ENCODE assay signal across 9 mouse cellular contexts in genomic region chr10:23978901-23979705, GRCm38 (mm10). TPM values are rescaled to one million over a fixed set of nuclear protein-coding genes. Genes with fewer than 3 reads are reported as not detected.
DNase-seq lines count a peak whose midpoint lies in the region; ATAC-seq and TF ChIP-seq lines count a peak whose summit lies in the region.
"Had no signal": no experiment of that assay in that cellular context is flagged by ENCODE, and none has a peak within 500 bp of the region (broad histone marks: within the 10 kb centered on the region; RNA-seq: fewer than 3 reads in every experiment).

No protein-coding gene starts in this region.

- H3K9me3 ChIP-seq in ES-E14 (ENCODE audit: control insufficient read depth, insufficient read depth, low read depth, low read length), result no peaks in the 10 kb centered on the region
- H3K9me3 ChIP-seq in forebrain, embryonic 16.5 days (ENCODE audit: control insufficient read depth, low read length), result no peaks in the 10 kb centered on the region
- H3K9me3 ChIP-seq in hindbrain, embryonic 11.5 days (ENCODE audit: control insufficient read depth, low read length), result no peaks in the 10 kb centered on the region
- no peaks in the 10 kb centered on the region for H3K9me3 ChIP-seq in lung, embryonic 16.5 days (ENCODE audit: control insufficient read depth, low read length)

- in situ Hi-C loops in ES-E14 (cut with MboI; ENCODE audit: low sequenced_read_pairs in 2 of 2, unreplicated experiment in 2 of 2), result no loop called here

- no peaks in the 10 kb centered on the region for H3K36me3 ChIP-seq in ES-E14 (ENCODE audit: control insufficient read depth, insufficient read depth, low read length, poor library complexity, severe bottlenecking)
- no peaks in the 10 kb centered on the region for H3K36me3 ChIP-seq in forebrain, embryonic 16.5 days (ENCODE audit: control insufficient read depth, insufficient read depth)
- H3K36me3 ChIP-seq in hindbrain, embryonic 11.5 days (ENCODE audit: control insufficient read depth, insufficient read depth, low read length), result no peaks in the 10 kb centered on the region
- no peaks in the 10 kb centered on the region for H3K36me3 ChIP-seq in lung, embryonic 16.5 days (ENCODE audit: control insufficient read depth, insufficient read depth, low read length)

- H3K4me1 ChIP-seq in ES-E14 (ENCODE audit: control insufficient read depth in 2 of 2, insufficient read depth in 2 of 2, low read length in 2 of 2, poor library complexity in 1 of 2), result peaks cover 2 to 4% of the 10 kb centered on the region in 2 experiments
- H3K4me1 ChIP-seq in forebrain, embryonic 16.5 days (replicated peaks; ENCODE audit: control insufficient read depth, insufficient read depth, low read length), result no peaks in the 10 kb centered on the region
- no peaks in the 10 kb centered on the region for H3K4me1 ChIP-seq in hindbrain, embryonic 11.5 days (replicated peaks; ENCODE audit: control insufficient read depth, insufficient read depth, low read length)
- no peaks in the 10 kb centered on the region for H3K4me1 ChIP-seq in lung, embryonic 16.5 days (replicated peaks; ENCODE audit: control insufficient read depth, insufficient read depth, low read length)

- H3K27ac ChIP-seq in ES-E14 (ENCODE audit: insufficient read depth, low read depth, low read length, poor library complexity, severe bottlenecking), result no peak overlapping the region
- no peak overlapping the region for H3K27ac ChIP-seq in forebrain, embryonic 16.5 days (ENCODE audit: low read length)
- H3K27ac ChIP-seq in hindbrain, embryonic 11.5 days (ENCODE audit: low read depth, low read length), result no peak overlapping the region
- no peak overlapping the region for H3K27ac ChIP-seq in lung, embryonic 16.5 days (ENCODE audit: low read length)

- WGBS in forebrain, embryonic 16.5 days, result 50% methylated on average over 16 of the region's 16 CpGs
- WGBS in hindbrain, embryonic 11.5 days, result 50% methylated on average over 16 of the region's 16 CpGs
- WGBS in lung, embryonic 16.5 days, result 34% methylated on average over 15 of the region's 16 CpGs

- no peaks in the 10 kb centered on the region for H3K27me3 ChIP-seq in forebrain, embryonic 16.5 days (replicated peaks; ENCODE audit: control insufficient read depth, insufficient read depth, low read length)
- no peaks in the 10 kb centered on the region for H3K27me3 ChIP-seq in hindbrain, embryonic 11.5 days (ENCODE audit: control insufficient read depth, insufficient read depth, low read length)
- H3K27me3 ChIP-seq in lung, embryonic 16.5 days (ENCODE audit: control insufficient read depth, insufficient read depth, low read depth, low read length), result no peaks in the 10 kb centered on the region

- no peak overlapping the region for H3K4me2 ChIP-seq in forebrain, embryonic 16.5 days (ENCODE audit: low read length)
- H3K4me2 ChIP-seq in hindbrain, embryonic 11.5 days (replicated peaks; ENCODE audit: low read depth, low read length), result no peak overlapping the region
- no peak overlapping the region for H3K4me2 ChIP-seq in lung, embryonic 16.5 days (ENCODE audit: low read depth, low read length)

- no peak overlapping the region for H3K9ac ChIP-seq in ES-E14 (ENCODE audit: insufficient read depth, low read depth, low read length, poor library complexity, severe bottlenecking)
- H3K9ac ChIP-seq in forebrain, embryonic 16.5 days (replicated peaks; ENCODE audit: low read depth, low read length), result no peak overlapping the region
- H3K9ac ChIP-seq in hindbrain, embryonic 11.5 days (ENCODE audit: low read depth, low read length), result no peak overlapping the region
- no peak overlapping the region for H3K9ac ChIP-seq in lung, embryonic 16.5 days (ENCODE audit: low read length)

- ATAC-seq in cerebellum, adult (ENCODE audit: insufficient number of reproducible peaks, low FRiP score, low TSS enrichment), result peak; percentile 76
- ATAC-seq in forebrain, embryonic 16.5 days, result peak; percentile 91
- peak; percentile 82 for ATAC-seq in hindbrain, embryonic 11.5 days (ENCODE audit: low FRiP score)
- ATAC-seq in lung, embryonic 16.5 days (ENCODE audit: low read depth), result peak; percentile 54

- peak; percentile 91 for DNase-seq in ES-E14 (ENCODE audit: low read depth, low spot score)
- peak; percentile 87 for DNase-seq in hindbrain, embryonic 11.5 days (ENCODE audit: low spot score)
- DNase-seq in layer of hippocampus, adult 9-10 months (ENCODE audit: low spot score), result peak; percentile 9
- peak; percentile 54 for DNase-seq in retina, adult 2 months (ENCODE audit: low read depth, low spot score)
- peak; percentile 72 for DNase-seq in thymus, postnatal 4 days

- H3K4me3 ChIP-seq in ES-E14 (ENCODE audit: insufficient read depth in 1 of 2, low read depth in 1 of 2, low read length in 2 of 2, poor library complexity in 1 of 2, severe bottlenecking in 1 of 2), result no peak overlapping the region
- H3K4me3 ChIP-seq in forebrain, embryonic 16.5 days (replicated peaks; ENCODE audit: low read length), result no peak overlapping the region
- no peak overlapping the region for H3K4me3 ChIP-seq in hindbrain, embryonic 11.5 days (ENCODE audit: low read depth, low read length)
- no peak overlapping the region for H3K4me3 ChIP-seq in lung, embryonic 16.5 days (ENCODE audit: low read length)

TF ChIP-seq in ES-E14, 5 proteins besides CTCF, POLR2A, EP300 and RAD21:
- TF ChIP-seq ZNF384 (IDR thresholded peaks at IDR 0.05; ENCODE audit: low read depth, low read length) (no peak), ZC3H11A (IDR thresholded peaks at IDR 0.05; ENCODE audit: borderline replicate concordance, low read depth, low read length) (peak; percentile 90)

RNA-seq across cellular contexts. Expression of gene Taar6, which starts 6.3 kb away (rescaled TPM):
- total RNA-seq in ES-E14 (2012; rRNA removed), result not detected in 2 replicates
- polyA plus RNA-seq in forebrain, embryonic 16.5 days (2015; fragmentation: Nextera tagmentation; extraction: Ambion mirVana), result not detected in 2 replicates
- polyA plus RNA-seq in hindbrain, embryonic 11.5 days (2014; fragmentation: Nextera tagmentation; extraction: Ambion mirVana), result not detected in 2 replicates
- polyA plus RNA-seq in lung, embryonic 16.5 days (2015; fragmentation: Nextera tagmentation; extraction: Ambion mirVana), result not detected in 2 replicates
- polyA plus RNA-seq: gonadal fat pad, adult 2 months had no signal

RNA-seq across cellular contexts. Expression of gene Taar5, which starts 8.6 kb away (rescaled TPM):
- not detected in 2 replicates for total RNA-seq in ES-E14 (2012; rRNA removed)
- polyA plus RNA-seq in forebrain, embryonic 16.5 days (2015; fragmentation: Nextera tagmentation; extraction: Ambion mirVana), result not detected in 2 replicates
- not detected in 2 replicates for polyA plus RNA-seq in hindbrain, embryonic 11.5 days (2014; fragmentation: Nextera tagmentation; extraction: Ambion mirVana)
- polyA plus RNA-seq in lung, embryonic 16.5 days (2015; fragmentation: Nextera tagmentation; extraction: Ambion mirVana), result not detected in 2 replicates
- polyA plus RNA-seq: gonadal fat pad, adult 2 months had no signal

RNA-seq across cellular contexts. Expression of gene Taar7a, which starts 14.2 kb away (rescaled TPM):
- not detected in 2 replicates for total RNA-seq in ES-E14 (2012; rRNA removed)
- polyA plus RNA-seq in forebrain, embryonic 16.5 days (2015; fragmentation: Nextera tagmentation; extraction: Ambion mirVana), result not detected in 2 replicates
- polyA plus RNA-seq in hindbrain, embryonic 11.5 days (2014; fragmentation: Nextera tagmentation; extraction: Ambion mirVana), result not detected in 2 replicates
- polyA plus RNA-seq in lung, embryonic 16.5 days (2015; fragmentation: Nextera tagmentation; extraction: Ambion mirVana), result not detected in 2 replicates
- polyA plus RNA-seq: gonadal fat pad, adult 2 months had no signal

RNA-seq across cellular contexts. Expression of gene Taar4, which starts 18.8 kb away (rescaled TPM):
- not detected in 2 replicates for total RNA-seq in ES-E14 (2012; rRNA removed)
- not detected in 2 replicates for polyA plus RNA-seq in forebrain, embryonic 16.5 days (2015; fragmentation: Nextera tagmentation; extraction: Ambion mirVana)
- not detected in 2 replicates for polyA plus RNA-seq in hindbrain, embryonic 11.5 days (2014; fragmentation: Nextera tagmentation; extraction: Ambion mirVana)
- not detected in 2 replicates for polyA plus RNA-seq in lung, embryonic 16.5 days (2015; fragmentation: Nextera tagmentation; extraction: Ambion mirVana)

RNA-seq across cellular contexts. Expression of gene Taar7b, which starts 20.6 kb away (rescaled TPM):
- total RNA-seq in ES-E14 (2012; rRNA removed), result not detected in 2 replicates
- not detected in 2 replicates for polyA plus RNA-seq in forebrain, embryonic 16.5 days (2015; fragmentation: Nextera tagmentation; extraction: Ambion mirVana)
- polyA plus RNA-seq in hindbrain, embryonic 11.5 days (2014; fragmentation: Nextera tagmentation; extraction: Ambion mirVana), result not detected in 2 replicates
- not detected in 2 replicates for polyA plus RNA-seq in lung, embryonic 16.5 days (2015; fragmentation: Nextera tagmentation; extraction: Ambion mirVana)
- polyA plus RNA-seq: gonadal fat pad, adult 2 months had no signal

Comparison
In these comparisons a context has a peak if more than half of its experiments do, and no peak if none do; other contexts are left out.
1. DNase-seq: peak in every context shown above with its lines; median percentile 91 in ES-E14; 87 in hindbrain, embryonic 11.5 days; 72 in thymus, postnatal 4 days; 54 in retina, adult 2 months; 9 in layer of hippocampus, adult 9-10 months.